10 mouse cellular contexts compared by ENCODE assay signal in the genomic region with DNA sequence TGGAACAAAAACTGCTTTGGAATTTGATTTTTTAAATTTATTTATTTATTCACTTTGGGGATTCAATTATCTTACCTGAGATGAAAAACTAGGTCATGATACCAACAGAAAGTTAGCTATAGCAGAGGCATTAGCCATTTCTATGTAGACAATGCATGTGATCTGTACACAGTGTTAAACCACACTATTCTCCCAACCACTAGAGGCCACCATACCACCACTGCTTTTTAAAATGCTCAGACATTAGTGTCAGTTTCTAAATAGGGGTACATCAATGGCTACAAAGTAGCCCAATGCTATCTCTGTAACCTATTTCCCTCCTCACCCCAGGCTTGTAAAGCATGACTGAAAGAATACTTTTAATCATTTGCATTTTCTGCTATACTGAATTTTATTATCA. TPM values are rescaled to one million over a fixed set of nuclear protein-coding genes. Genes with fewer than 3 reads are reported as not detected.
DNase-seq lines count a peak whose midpoint lies in the region; ATAC-seq and TF ChIP-seq lines count a peak whose summit lies in the region.
"Had no signal": no experiment of that assay in that cellular context is flagged by ENCODE, and none has a peak within 500 bp of the region (broad histone marks: within the 10 kb centered on the region; RNA-seq: fewer than 3 reads in every experiment).

No protein-coding gene starts in this region.

- ATAC-seq in intestine, postnatal 0 days = no peak
- ATAC-seq in intestine, embryonic 15.5 days = no peak
- peak; percentile 65 for ATAC-seq in inflammation-experienced regulatory T-cells, adult 6 months

- dilution Hi-C loops in CH12.LX (cut with MboI; ENCODE audit: extremely low pct_ligation_motif_present, extremely low pct_unique_long_range_greater_than_20kb, low sequenced_read_pairs) = no loop called here

- no peaks in the 10 kb centered on the region for H3K4me1 ChIP-seq in intestine, postnatal 0 days (replicated peaks; ENCODE audit: control insufficient read depth, insufficient read depth, low read length)
- H3K4me1 ChIP-seq in intestine, embryonic 15.5 days (replicated peaks) = no peaks in the 10 kb centered on the region
- no peaks in the 10 kb centered on the region for H3K4me1 ChIP-seq in CH12.LX (ENCODE audit: control insufficient read depth in 1 of 2, insufficient read depth in 2 of 2)
- H3K4me1 ChIP-seq: midbrain, embryonic 12.5 days had no signal

- no peaks in the 10 kb centered on the region for H3K27me3 ChIP-seq in intestine, postnatal 0 days (replicated peaks; ENCODE audit: control insufficient read depth, insufficient read depth, low read length)
- H3K27me3 ChIP-seq in intestine, embryonic 15.5 days (replicated peaks) = no peaks in the 10 kb centered on the region
- no peaks in the 10 kb centered on the region for H3K27me3 ChIP-seq in CH12.LX (replicated peaks)
- H3K27me3 ChIP-seq: midbrain, embryonic 12.5 days had no signal

- no peak for TF ChIP-seq EP300 in CH12.LX (IDR thresholded peaks at IDR 0.05; ENCODE audit: low read length)

- DNase-seq in CH12.LX (ENCODE audit: extremely low read depth) = peak; percentile 37
- peak; percentile 30 for DNase-seq in brain, adult 2 months (ENCODE audit: low read depth, low spot score)
- no peak for DNase-seq in spleen, postnatal 4 days (ENCODE audit: low spot score in 2 of 2)
- DNase-seq in left cerebral cortex, postnatal 14 days (ENCODE audit: low spot score in 2 of 2) = no peak
- DNase-seq in gastrocnemius, postnatal 4 days (ENCODE audit: low spot score in 2 of 2) = no peak
- DNase-seq: adrenal gland, postnatal 14 days had no signal

- H3K9ac ChIP-seq in intestine, postnatal 0 days (ENCODE audit: low read depth, low read length) = no peak overlapping the region
- H3K9ac ChIP-seq in intestine, embryonic 15.5 days = no peak overlapping the region
- H3K9ac ChIP-seq in CH12.LX (ENCODE audit: insufficient read depth, low read depth) = no peak overlapping the region
- H3K9ac ChIP-seq: midbrain, embryonic 12.5 days had no signal

- no peaks in the 10 kb centered on the region for H3K9me3 ChIP-seq in intestine, postnatal 0 days (ENCODE audit: control insufficient read depth)
- H3K9me3 ChIP-seq in intestine, embryonic 15.5 days = no peaks in the 10 kb centered on the region
- no peaks in the 10 kb centered on the region for H3K9me3 ChIP-seq in CH12.LX (replicated peaks; ENCODE audit: low read length)
- H3K9me3 ChIP-seq: midbrain, embryonic 12.5 days had no signal

- no peak overlapping the region for H3K4me2 ChIP-seq in intestine, postnatal 0 days (replicated peaks; ENCODE audit: low read depth)
- no peak overlapping the region for H3K4me2 ChIP-seq in intestine, embryonic 15.5 days (replicated peaks)
- H3K4me2 ChIP-seq in CH12.LX (ENCODE audit: insufficient read depth, low read depth, poor library complexity, severe bottlenecking) = no peak overlapping the region
- H3K4me2 ChIP-seq: midbrain, embryonic 12.5 days had no signal

- no peak overlapping the region for H3K27ac ChIP-seq in intestine, postnatal 0 days (ENCODE audit: low read depth, low read length)
- no peak overlapping the region for H3K27ac ChIP-seq in intestine, embryonic 15.5 days
- no peak overlapping the region for H3K27ac ChIP-seq in CH12.LX (ENCODE audit: insufficient read depth, low read depth)
- H3K27ac ChIP-seq: midbrain, embryonic 12.5 days had no signal

- no peak for TF ChIP-seq POLR2A in CH12.LX (IDR thresholded peaks at IDR 0.05; ENCODE audit: low read depth, low read length)

- H3K36me3 ChIP-seq in intestine, postnatal 0 days (ENCODE audit: control insufficient read depth, insufficient read depth) = peaks cover 39% of the 10 kb centered on the region
- H3K36me3 ChIP-seq in intestine, embryonic 15.5 days = peaks cover 3% of the 10 kb centered on the region; the same call in 1 of the 2 replicates
- peaks cover 22 to 60% of the 10 kb centered on the region in 2 experiments for H3K36me3 ChIP-seq in CH12.LX (replicated peaks in 1 of 2; ENCODE audit: control insufficient read depth in 1 of 2, insufficient read depth in 1 of 2, low read length in 1 of 2)

- no peaks in the 10 kb centered on the region for H3K79me2 ChIP-seq in CH12.LX (replicated peaks; ENCODE audit: control insufficient read depth, extremely low read depth, insufficient read depth, poor library complexity, severe bottlenecking)

- in situ Hi-C loops in CH12.LX (cut with MboI; ENCODE audit: low pct_ligation_motif_present, low pct_unique_long_range_greater_than_20kb, low sequenced_read_pairs) = no loop called here

- H3K4me3 ChIP-seq in intestine, postnatal 0 days (ENCODE audit: low read depth, low read length) = no peak overlapping the region
- no peak overlapping the region for H3K4me3 ChIP-seq in intestine, embryonic 15.5 days (replicated peaks)
- H3K4me3 ChIP-seq in CH12.LX (replicated peaks in 1 of 3; ENCODE audit: low read depth in 2 of 3, low read length in 2 of 3, poor library complexity in 1 of 3) = no peak overlapping the region
- H3K4me3 ChIP-seq: midbrain, embryonic 12.5 days had no signal

- intact Hi-C loops in left cerebral cortex, postnatal 14 days (cut with DNase I) = no loop called here

- TF ChIP-seq RAD21 in CH12.LX (IDR thresholded peaks at IDR 0.05; ENCODE audit: low read depth, low read length) = peak; percentile 77

- peak; percentile 77 for TF ChIP-seq CTCF in intestine, postnatal 0 days (IDR thresholded peaks at IDR 0.05; ENCODE audit: low read depth)
- peak; percentile 22 to 72; a peak in 3 of 4 replicates for TF ChIP-seq CTCF in CH12.LX (conservative IDR thresholded peaks at IDR 0.05 in 1 of 2, IDR thresholded peaks at IDR 0.05 in 1 of 2; ENCODE audit: low read depth in 2 of 2, low read length in 2 of 2)

TF ChIP-seq in CH12.LX, 34 proteins besides CTCF, POLR2A, EP300 and RAD21:
- TF ChIP-seq UBTF (IDR thresholded peaks at IDR 0.05; ENCODE audit: low read depth, low read length) = no peak
- TF ChIP-seq BHLHE40 (IDR thresholded peaks at IDR 0.05; ENCODE audit: low read depth, low read length) = no peak
- TF ChIP-seq GABPA (IDR thresholded peaks at IDR 0.05; ENCODE audit: insufficient replicate concordance, low read depth, low read length) = no peak
- TF ChIP-seq SMC3 (IDR thresholded peaks at IDR 0.05; ENCODE audit: low read depth, low read length) = peak; percentile 44
- no peak for TF ChIP-seq MAZ (IDR thresholded peaks at IDR 0.05; ENCODE audit: low read depth, low read length)
- TF ChIP-seq SIN3A (IDR thresholded peaks at IDR 0.05; ENCODE audit: low read length) = no peak

RNA-seq across cellular contexts. Expression of gene Heatr5b, which starts 26.1 kb away (rescaled TPM):
- polyA plus RNA-seq in intestine, postnatal 0 days (2015; fragmentation: Nextera tagmentation; extraction: Ambion mirVana) = 6.8 and 7.0 TPM in 2 replicates
- polyA plus RNA-seq in intestine, embryonic 15.5 days (2015; fragmentation: Nextera tagmentation; extraction: Ambion mirVana) = 10.0 and 10.7 TPM in 2 replicates
- total RNA-seq in CH12.LX (2012; rRNA removed) (15.3 and 17.9 TPM in 2 replicates), CH12.LX (2014; rRNA removed) (9.0 and 13.0 TPM in 2 replicates)
- polyA plus RNA-seq in CH12.LX (2012; ENCODE audit: insufficient read length, low read depth) = 16.3 and 21.5 TPM in 2 replicates
- 10 to 100 TPM in 2 of 3 experiments, 1 to 10 TPM in 1; 9.3 to 13.0 (median 11.4) TPM for polyA plus RNA-seq in inflammation-experienced regulatory T-cells, adult 6 months (2017; shearing (Covaris generic))
- 10 to 100 TPM; 52.4 to 52.9 TPM for total RNA-seq in left cerebral cortex, postnatal 14 days (2021)
- 10 to 100 TPM; 18.1 to 18.8 TPM for total RNA-seq in gastrocnemius, postnatal 4 days (2021)

RNA-seq across cellular contexts. Expression of gene Gpatch11, which starts 26.3 kb away (rescaled TPM):
- 64.7 and 65.1 TPM in 2 replicates for polyA plus RNA-seq in intestine, postnatal 0 days (2015; fragmentation: Nextera tagmentation; extraction: Ambion mirVana)
- polyA plus RNA-seq in intestine, embryonic 15.5 days (2015; fragmentation: Nextera tagmentation; extraction: Ambion mirVana) = 50.1 and 51.8 TPM in 2 replicates
- total RNA-seq in CH12.LX (2012; rRNA removed) (13.4 and 21.6 TPM in 2 replicates), CH12.LX (2014; rRNA removed) (22.3 and 25.1 TPM in 2 replicates)
- 25.5 and 38.7 TPM in 2 replicates for polyA plus RNA-seq in CH12.LX (2012; ENCODE audit: insufficient read length, low read depth)
- 100 to 1,000 TPM in 1 of 3 experiments, 10 to 100 TPM in 2; 87.2 to 113 (median 96.5) TPM for polyA plus RNA-seq in inflammation-experienced regulatory T-cells, adult 6 months (2017; shearing (Covaris generic))
- 10 to 100 TPM; 31.5 to 31.9 TPM for total RNA-seq in left cerebral cortex, postnatal 14 days (2021)
- 10 to 100 TPM; 23.7 to 25.8 TPM for total RNA-seq in gastrocnemius, postnatal 4 days (2021)

Comparison
In these comparisons a context has a peak if more than half of its experiments do, and no peak if none do; other contexts are left out.
1. DNase-seq: peak in CH12.LX (single experiment) and brain, adult 2 months (single experiment); none in spleen, postnatal 4 days (0 of 2), left cerebral cortex, postnatal 14 days (0 of 2) and gastrocnemius, postnatal 4 days (0 of 2).